Mouse (Mus musculus) forebrain, embryonic 12.5 days (tissue): Measurements from ENCODE around the gene Tfpt. TPM values are rescaled to one million over a fixed set of nuclear protein-coding genes. Genes with fewer than 3 reads are reported as not detected.
"Not testable (repeated sequence)": the region's sequence is repeated elsewhere in the genome, so short reads cannot be mapped to it uniquely, and the experiment has no call there.

Experiments
- ATAC-seq: fragments of 200-750 bp; cut with Nextera tagmentation; 2 replicates; pipeline ENCODE4 v1.8.0; 2017; ENCODE audit warnings: moderate TSS enrichment; ENCODE audit not compliant: low FRiP score
- H3K27ac ChIP-seq: fragments of 300-500 bp; sonication (generic); 2 replicates; pipeline ENCODE4 v1.5.1; 2016; ENCODE audit warnings: mild to moderate bottlenecking
- H3K27me3 ChIP-seq: fragments of 300-500 bp; sonication (generic); 2 replicates; pipeline ENCODE4 v1.6.1; 2016; ENCODE audit warnings: mild to moderate bottlenecking
- H3K36me3 ChIP-seq: fragments of 300-500 bp; sonication (generic); replicated peaks from 2 replicates; pipeline ENCODE4 v1.6.1; 2016; ENCODE audit warnings: mild to moderate bottlenecking
- H3K4me1 ChIP-seq: fragments of 300-500 bp; sonication (generic); 2 replicates; pipeline ENCODE4 v1.6.1; 2016
- H3K4me2 ChIP-seq: fragments of 300-500 bp; sonication (generic); 2 replicates; pipeline ENCODE4 v1.6.1; 2016; ENCODE audit warnings: mild to moderate bottlenecking, moderate library complexity
- H3K4me3 ChIP-seq: fragments of 300-500 bp; sonication (generic); replicated peaks from 2 replicates; pipeline ENCODE4 v1.5.1; 2016; ENCODE audit warnings: mild to moderate bottlenecking
- H3K9ac ChIP-seq: fragments of 300-500 bp; sonication (generic); 2 replicates; pipeline ENCODE4 v1.6.1; 2016; ENCODE audit warnings: mild to moderate bottlenecking
- H3K9me3 ChIP-seq: fragments of 300-500 bp; sonication (generic); 2 replicates; pipeline ENCODE4 v1.6.1; 2016
- WGBS: fragments of 180-500 bp; shearing (Covaris S2); methylation state at CpG from one replicate; pipeline ENCODE4 v1.1.7; 2016; 5-methylcytosine and 5-hydroxymethylcytosine counted together
- polyA plus RNA-seq: library from polyadenylated mRNA; unstranded; fragments of >200 nt; fragmentation: Nextera tagmentation; extraction: Ambion mirVana; gene quantifications from 2 replicates; pipeline ENCODE4 v1.2.1, GENCODE M21; 2016

Tfpt gene
- polyA plus RNA-seq, 1 experiment from 2014 or later: 34.4 TPM

DNA sequence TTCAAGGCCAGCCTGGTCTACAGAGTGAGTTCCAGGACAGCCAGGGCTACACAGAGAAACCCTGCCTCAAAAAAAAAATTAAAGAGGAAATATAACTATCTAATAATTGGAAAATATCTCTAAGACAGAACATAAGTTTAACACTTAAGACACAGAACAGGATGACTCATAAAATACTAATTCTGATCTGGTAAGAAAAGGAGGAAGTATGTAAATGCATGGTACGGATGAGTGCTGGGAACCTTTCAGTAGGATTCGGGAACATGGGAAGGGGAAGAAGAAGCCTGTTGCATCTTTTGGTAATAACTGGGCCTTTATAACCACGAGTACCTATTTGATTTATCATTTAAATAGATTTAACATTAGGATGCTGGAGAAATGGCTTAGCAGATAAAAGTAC is 15.7 kb downstream of the Tfpt start:
- ATAC-seq: no peak
- Histone ChIP-seq H3K36me3 (peaks cover 2% of the 10 kb centered on the region; the same call in 1 of the 2 replicates), H3K9me3 (no peaks in the 10 kb centered on the region), H3K27ac (no peak overlapping the region), H3K4me1 (peaks cover 11% of the 10 kb centered on the region), H3K4me2 (no peak overlapping the region), H3K9ac (no peak overlapping the region), H3K4me3 (no peak overlapping the region), H3K27me3 (no peaks in the 10 kb centered on the region; the same call in 1 of the 2 replicates)
- 74% methylated on average over 3 of the region's 3 CpGs for WGBS

DNA sequence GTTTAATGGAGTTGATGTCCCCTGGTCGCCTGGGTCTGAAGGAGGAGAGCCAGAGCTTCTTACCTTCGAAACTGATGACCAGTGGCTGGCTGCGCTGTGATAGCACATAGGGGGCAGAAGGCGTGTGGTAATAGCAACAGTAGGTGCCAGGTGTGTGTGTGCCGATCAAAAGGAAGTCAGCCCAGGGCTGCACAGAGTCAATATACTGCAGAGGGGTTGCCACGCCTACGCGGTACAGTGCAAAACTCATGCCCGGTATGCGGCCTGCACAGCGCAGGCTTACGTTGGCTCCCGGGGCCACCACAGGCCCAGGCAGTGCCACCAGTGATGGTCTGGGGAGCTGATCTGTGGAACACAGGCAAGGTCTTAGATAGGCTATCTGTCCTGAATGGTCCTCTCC is 18.7 kb downstream of the Tfpt start:
- no peak for ATAC-seq
- no peak overlapping the region for H3K4me2 ChIP-seq
- H3K36me3 ChIP-seq: no peaks in the 10 kb centered on the region
- H3K9ac ChIP-seq: no peak overlapping the region
- no peaks in the 10 kb centered on the region; the same call in 1 of the 2 replicates for H3K27me3 ChIP-seq
- H3K4me1 ChIP-seq: no peaks in the 10 kb centered on the region
- 90% methylated on average over 13 of the region's 13 CpGs for WGBS
- H3K4me3 ChIP-seq: no peak overlapping the region
- no peaks in the 10 kb centered on the region for H3K9me3 ChIP-seq
- no peak overlapping the region for H3K27ac ChIP-seq

DNA sequence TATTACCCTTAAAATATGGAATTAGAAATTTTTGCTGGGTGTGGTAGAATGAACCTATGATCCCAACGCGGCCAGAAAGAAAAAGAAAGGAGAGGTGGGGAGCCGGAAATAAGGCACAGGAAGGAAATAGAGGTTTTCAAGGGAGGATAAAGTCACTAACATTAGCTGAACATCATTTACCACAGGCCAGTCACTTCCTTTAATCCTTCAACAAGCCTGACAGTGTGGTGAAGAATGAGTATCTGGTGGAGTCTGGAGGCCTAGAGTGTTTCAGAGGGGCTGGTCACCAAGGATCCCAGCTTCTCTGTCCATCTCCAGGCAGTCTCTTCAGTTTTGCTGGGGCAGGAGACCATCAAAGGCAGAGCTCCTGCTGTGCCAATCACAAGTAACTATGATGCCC is 19.3 kb downstream of the Tfpt start:
- ATAC-seq: no peak
- H3K9ac ChIP-seq: no peak overlapping the region
- no peaks in the 10 kb centered on the region for H3K4me1 ChIP-seq
- no peak overlapping the region for H3K4me3 ChIP-seq
- no peaks in the 10 kb centered on the region; the same call in 1 of the 2 replicates for H3K27me3 ChIP-seq
- no peaks in the 10 kb centered on the region for H3K9me3 ChIP-seq
- H3K4me2 ChIP-seq: no peak overlapping the region
- no peaks in the 10 kb centered on the region for H3K36me3 ChIP-seq
- H3K27ac ChIP-seq: no peak overlapping the region
- WGBS: 92% methylated on average over 3 of the region's 3 CpGs

DNA sequence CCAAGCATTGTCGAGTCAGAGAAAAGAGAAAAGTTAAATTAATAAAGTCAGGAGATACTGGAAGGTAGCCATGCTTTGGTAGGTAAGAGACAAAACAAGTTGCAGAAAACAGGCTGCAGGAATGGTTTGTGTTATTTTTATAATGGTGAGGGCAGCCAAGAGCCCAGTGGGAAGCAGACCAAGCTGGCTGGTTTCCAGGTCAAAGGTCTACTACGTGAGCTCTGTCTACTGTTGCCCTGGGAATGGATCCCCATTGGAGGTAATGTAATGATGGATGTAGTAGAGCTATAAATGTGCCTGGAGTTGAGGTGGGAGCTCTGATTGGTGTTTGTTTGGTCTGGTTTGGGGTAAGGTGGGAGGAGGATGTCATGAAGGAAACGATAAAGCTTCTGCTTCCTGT is 20.6 kb downstream of the Tfpt start:
- H3K36me3 ChIP-seq: no peaks in the 10 kb centered on the region
- H3K27ac ChIP-seq: no peak overlapping the region
- ATAC-seq: no peak
- no peak overlapping the region for H3K4me2 ChIP-seq
- H3K9me3 ChIP-seq: no peaks in the 10 kb centered on the region
- H3K9ac ChIP-seq: no peak overlapping the region
- WGBS: 74% methylated on average over 3 of the region's 3 CpGs
- no peaks in the 10 kb centered on the region for H3K4me1 ChIP-seq
- no peak overlapping the region for H3K4me3 ChIP-seq
- no peaks in the 10 kb centered on the region; the same call in 1 of the 2 replicates for H3K27me3 ChIP-seq

DNA sequence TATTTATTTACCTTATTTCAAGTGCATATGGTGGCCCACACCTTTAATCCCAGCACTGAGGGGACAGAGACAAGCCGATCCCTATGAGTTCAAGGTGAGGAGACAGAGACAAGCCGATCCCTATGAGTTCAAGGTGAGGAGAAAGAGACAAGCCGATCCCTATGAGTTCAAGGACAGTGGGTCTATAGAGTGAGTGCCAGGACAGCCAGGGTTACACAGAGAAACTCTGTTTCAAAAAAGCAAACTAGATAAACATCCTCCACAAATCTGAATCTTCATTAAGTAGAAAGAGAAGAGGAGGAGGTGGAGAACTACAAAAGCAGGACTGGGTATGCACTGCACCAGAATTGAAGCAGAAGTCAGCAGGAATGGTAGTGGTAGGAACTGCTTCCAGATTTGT is 21.1 kb downstream of the Tfpt start:
- 88% methylated on average over 3 of the region's 3 CpGs for WGBS

GRCm38 (mm10) chr7:3607391-3607790 is 22.3 kb downstream of the Tfpt start:
- no peaks in the 10 kb centered on the region for H3K9me3 ChIP-seq
- no peak overlapping the region for H3K4me2 ChIP-seq
- H3K9ac ChIP-seq: no peak overlapping the region
- H3K27me3 ChIP-seq: no peaks in the 10 kb centered on the region; the same call in 1 of the 2 replicates
- no peaks in the 10 kb centered on the region for H3K36me3 ChIP-seq
- no peak overlapping the region for H3K27ac ChIP-seq
- no peak for ATAC-seq
- no peak overlapping the region for H3K4me3 ChIP-seq
- 91% methylated on average over 6 of the region's 6 CpGs for WGBS
- no peaks in the 10 kb centered on the region for H3K4me1 ChIP-seq

More for the DNA sequence above, 21.1 kb downstream of the Tfpt start:
- Histone ChIP-seq H3K9ac (no peak overlapping the region), H3K27ac (no peak overlapping the region), H3K36me3 (no peaks in the 10 kb centered on the region), H3K4me2 (no peak overlapping the region), H3K4me1 (no peaks in the 10 kb centered on the region), H3K9me3 (no peaks in the 10 kb centered on the region), H3K27me3 (no peaks in the 10 kb centered on the region; the same call in 1 of the 2 replicates), H3K4me3 (no peak overlapping the region)
- ATAC-seq: no peak

DNA sequence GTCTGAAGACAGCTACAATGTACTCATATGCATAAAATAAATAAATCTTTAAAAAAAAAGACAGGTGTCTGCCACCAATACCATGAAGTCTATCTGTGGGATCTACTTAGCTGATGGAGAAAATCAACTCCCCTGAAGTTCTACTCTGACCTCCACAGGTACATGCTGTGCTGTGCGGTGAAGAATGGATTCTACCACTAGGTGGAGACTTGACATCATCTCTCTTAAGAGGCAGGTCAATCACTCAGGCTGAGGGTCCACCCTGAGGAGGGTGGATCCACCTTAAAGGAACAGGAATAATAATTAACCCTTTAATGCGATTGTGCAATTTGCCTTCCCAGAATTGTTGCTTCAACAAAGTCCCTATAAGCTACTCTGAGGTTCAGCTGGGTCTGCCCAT is 22.9 kb downstream of the Tfpt start:
- Histone ChIP-seq H3K9me3 (no peaks in the 10 kb centered on the region), H3K4me1 (no peaks in the 10 kb centered on the region), H3K27me3 (no peaks in the 10 kb centered on the region; the same call in 1 of the 2 replicates), H3K9ac (no peak overlapping the region), H3K27ac (no peak overlapping the region), H3K4me2 (no peak overlapping the region), H3K36me3 (no peaks in the 10 kb centered on the region), H3K4me3 (no peak overlapping the region)
- 18% methylated on average over 2 of the region's 2 CpGs for WGBS
- no peak for ATAC-seq

DNA sequence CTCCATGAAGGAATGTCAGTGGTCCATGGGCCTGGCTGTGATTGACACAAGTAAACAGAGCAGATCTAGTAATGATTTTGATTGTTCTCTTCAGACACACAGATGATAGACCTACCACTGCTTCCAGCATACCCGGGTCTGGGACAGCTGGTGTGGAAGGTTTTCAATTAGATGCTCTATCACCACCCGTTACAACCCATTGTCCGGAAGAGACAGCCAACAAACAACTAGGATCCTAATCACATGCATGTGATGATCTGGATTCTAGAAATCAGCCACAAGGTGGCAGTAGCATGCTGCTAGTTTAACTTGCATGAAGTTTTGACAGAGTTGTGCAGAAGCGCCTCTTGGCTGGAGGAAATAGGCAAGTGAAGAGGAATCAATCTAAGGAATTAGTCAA is 28.6 kb downstream of the Tfpt start:
- H3K36me3 ChIP-seq: no peaks in the 10 kb centered on the region
- no peak overlapping the region for H3K9ac ChIP-seq
- no peaks in the 10 kb centered on the region for H3K4me1 ChIP-seq
- H3K4me2 ChIP-seq: no peak overlapping the region
- no peaks in the 10 kb centered on the region for H3K27me3 ChIP-seq
- no peak overlapping the region for H3K4me3 ChIP-seq
- H3K9me3 ChIP-seq: no peaks in the 10 kb centered on the region
- peak; percentile 61 for ATAC-seq
- WGBS: 15% methylated on average over 4 of the region's 4 CpGs
- H3K27ac ChIP-seq: no peak overlapping the region

DNA sequence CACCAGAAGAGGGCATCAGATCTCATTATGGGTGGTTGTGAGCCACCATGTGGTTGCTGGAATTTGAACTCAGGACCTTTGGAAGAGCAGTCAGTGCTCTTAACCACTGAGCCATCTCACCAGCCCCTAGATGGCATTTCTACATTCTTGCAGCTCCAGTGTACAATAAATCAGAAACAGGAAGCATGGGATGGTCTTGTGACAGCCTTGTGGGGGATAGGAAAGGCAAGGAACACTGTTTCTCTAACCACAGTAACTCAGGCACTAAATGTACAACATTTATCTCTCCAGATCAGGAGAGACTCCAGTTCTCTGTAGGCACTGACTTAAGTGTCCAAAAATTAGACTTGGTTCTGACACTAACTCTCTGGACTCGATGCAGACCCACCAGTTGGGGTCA is 32.0 kb downstream of the Tfpt start:
- 84% methylated on average over 1 of the region's 1 CpGs for WGBS
- not testable (repeated sequence) for H3K9ac ChIP-seq

GRCm38 (mm10) chr7:3595146-3595545 is 34.6 kb downstream of the Tfpt start:
- no peak for ATAC-seq
- no peak overlapping the region for H3K4me3 ChIP-seq

More for the DNA sequence above, 32.0 kb downstream of the Tfpt start:
- not testable (repeated sequence) for H3K4me3 ChIP-seq, H3K27me3 ChIP-seq, ATAC-seq, H3K36me3 ChIP-seq, H3K4me2 ChIP-seq, H3K27ac ChIP-seq, H3K9me3 ChIP-seq, H3K4me1 ChIP-seq

DNA sequence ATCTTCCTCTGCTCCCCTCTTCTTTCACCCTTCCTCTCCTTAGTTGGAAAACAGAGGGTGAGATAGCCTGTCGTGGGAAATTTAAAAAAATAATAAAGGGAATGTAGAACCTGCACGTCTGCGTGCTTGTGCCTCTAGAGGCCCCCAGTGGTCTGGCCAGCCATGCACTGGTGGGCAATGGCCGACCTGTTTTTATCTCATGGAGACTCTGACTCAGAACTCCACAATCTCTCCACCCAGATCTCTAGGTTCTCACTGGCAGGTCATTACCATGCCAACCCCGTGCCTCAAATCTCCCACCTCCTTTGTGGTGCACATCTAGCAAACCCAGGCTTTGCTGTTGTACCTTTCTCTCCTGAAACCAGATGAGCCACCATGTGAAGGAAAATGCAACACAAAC is 35.0 kb downstream of the Tfpt start:
- H3K9ac ChIP-seq: no peak overlapping the region
- H3K4me2 ChIP-seq: no peak overlapping the region
- WGBS: 24% methylated on average over 5 of the region's 5 CpGs
- H3K9me3 ChIP-seq: no peaks in the 10 kb centered on the region
- H3K27me3 ChIP-seq: no peaks in the 10 kb centered on the region
- H3K27ac ChIP-seq: no peak overlapping the region
- no peak overlapping the region for H3K4me3 ChIP-seq
- H3K4me1 ChIP-seq: no peaks in the 10 kb centered on the region
- no peak for ATAC-seq
- no peaks in the 10 kb centered on the region for H3K36me3 ChIP-seq

More at GRCm38 (mm10) chr7:3595146-3595545, 34.6 kb downstream of the Tfpt start:
- no peaks in the 10 kb centered on the region for H3K9me3 ChIP-seq
- H3K27ac ChIP-seq: no peak overlapping the region
- no peak overlapping the region for H3K9ac ChIP-seq
- H3K4me1 ChIP-seq: no peaks in the 10 kb centered on the region
- H3K4me2 ChIP-seq: no peak overlapping the region
- 20% methylated on average over 9 of the region's 9 CpGs for WGBS
- no peaks in the 10 kb centered on the region for H3K27me3 ChIP-seq
- no peaks in the 10 kb centered on the region for H3K36me3 ChIP-seq

- no peak overlapping the region for H3K4me3 ChIP-seq
- no peak overlapping the region for H3K27ac ChIP-seq
Measured at GRCm38 (mm10) chr7:3593855-3594254, 35.9 kb downstream of the Tfpt start.

DNA sequence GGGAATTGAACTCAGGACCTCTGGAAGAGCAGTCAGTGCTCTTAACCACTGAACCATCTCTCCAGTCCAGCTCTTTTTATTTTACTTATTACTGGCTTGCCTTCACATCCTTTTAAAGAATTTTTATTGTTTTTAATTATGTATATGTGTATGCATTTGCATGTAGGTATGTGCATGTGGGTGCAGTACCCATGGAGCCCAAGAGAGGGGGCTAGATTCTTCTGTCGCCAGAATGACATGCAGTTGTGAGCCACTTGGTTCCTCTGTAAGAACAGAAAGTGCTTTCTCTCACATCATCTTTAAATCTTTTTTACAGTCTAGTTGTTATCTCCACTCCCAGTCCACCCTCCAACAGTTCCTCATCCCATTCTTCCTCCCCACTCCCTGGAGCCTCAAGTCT is 38.2 kb downstream of the Tfpt start:
- no peak overlapping the region for H3K27ac ChIP-seq
- no peaks in the 10 kb centered on the region for H3K27me3 ChIP-seq
- WGBS: 79% methylated on average over 1 of the region's 1 CpGs
- H3K36me3 ChIP-seq: no peaks in the 10 kb centered on the region
- H3K4me3 ChIP-seq: no peak overlapping the region
- no peaks in the 10 kb centered on the region for H3K9me3 ChIP-seq
- no peak overlapping the region for H3K4me2 ChIP-seq
- H3K9ac ChIP-seq: no peak overlapping the region
- no peak for ATAC-seq
- H3K4me1 ChIP-seq: no peaks in the 10 kb centered on the region; the same call in 1 of the 2 replicates

More at GRCm38 (mm10) chr7:3593855-3594254, 35.9 kb downstream of the Tfpt start:
- H3K9ac ChIP-seq: no peak overlapping the region
- H3K27me3 ChIP-seq: no peaks in the 10 kb centered on the region
- no peaks in the 10 kb centered on the region for H3K9me3 ChIP-seq
- no peaks in the 10 kb centered on the region for H3K36me3 ChIP-seq
- no peak overlapping the region for H3K4me2 ChIP-seq
- no peaks in the 10 kb centered on the region for H3K4me1 ChIP-seq
- no peak for ATAC-seq
